Mouse (Mus musculus) embryonic fibroblast, embryonic 13.5 days (primary cell): ENCODE data around the gene Pard3.

Experiments
- CTCF ChIP-seq: IDR thresholded peaks from 2 replicates; pipeline ENCODE4 v1.5.1; 2011; ENCODE audit warnings: mild to moderate bottlenecking, control low read depth, low read length, moderate library complexity, borderline replicate concordance; ENCODE audit not compliant: insufficient read depth
- POLR2A ChIP-seq: IDR thresholded peaks from 2 replicates; pipeline ENCODE4 v1.6.1; 2011; ENCODE audit warnings: low read depth, mild to moderate bottlenecking, control low read depth, low read length, moderate library complexity

DNA sequence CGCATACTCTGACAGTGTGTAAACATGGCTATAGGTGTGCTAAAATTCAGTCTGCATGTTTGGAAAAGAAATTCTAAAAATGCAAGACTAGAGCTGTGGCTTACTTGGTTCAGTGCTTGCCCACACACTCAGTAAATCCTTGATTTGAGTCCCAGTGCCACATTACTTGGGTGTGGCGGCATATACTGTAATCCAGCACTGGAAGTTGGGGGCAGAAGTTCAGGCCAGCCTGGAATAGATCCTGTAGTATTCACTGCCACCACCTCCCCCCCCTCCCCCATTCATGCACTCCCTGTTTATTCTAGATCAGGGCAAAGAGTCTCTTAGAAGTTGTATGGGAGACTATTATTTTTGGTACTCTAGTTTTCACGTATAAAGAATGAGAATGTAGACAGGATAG, 52.1 kb downstream of the Pard3 start:
- TF ChIP-seq POLR2A (no peak), CTCF (no peak)
